Comparison of ENCODE assay signal across 16 mouse cellular contexts in genomic region chr3:22929762-22930519, GRCm38 (mm10).
DNase-seq lines count a peak whose midpoint lies in the region; ATAC-seq and TF ChIP-seq lines count a peak whose summit lies in the region.
"Had no signal": no experiment of that assay in that cellular context is flagged by ENCODE, and none has a peak within 500 bp of the region (broad histone marks: within the 10 kb centered on the region; RNA-seq: fewer than 3 reads in every experiment).

No protein-coding gene starts in this region.

- H3K4me2 ChIP-seq in forebrain, embryonic 14.5 days (ENCODE audit: low read length), result no peak overlapping the region
- H3K4me2 ChIP-seq in midbrain, postnatal 0 days (ENCODE audit: low read depth, low read length, poor library complexity, severe bottlenecking), result no peak overlapping the region
- H3K4me2 ChIP-seq: heart, embryonic 13.5 days; limb, embryonic 13.5 days; neural tube, embryonic 12.5 days had no signal

- H3K9ac ChIP-seq in forebrain, embryonic 14.5 days (ENCODE audit: low read length), result no peak overlapping the region
- no peak overlapping the region for H3K9ac ChIP-seq in midbrain, postnatal 0 days (replicated peaks; ENCODE audit: low read length, poor library complexity, severe bottlenecking)
- H3K9ac ChIP-seq: heart, embryonic 13.5 days; limb, embryonic 13.5 days; liver, embryonic 14.5 days; neural tube, embryonic 12.5 days had no signal

- no peak for TF ChIP-seq CTCF in layer of hippocampus, adult 2 months (conservative IDR thresholded peaks at IDR 0.05)
- TF ChIP-seq CTCF in brain, embryonic 14.5 days (IDR thresholded peaks at IDR 0.05; ENCODE audit: borderline replicate concordance, extremely low read depth, insufficient read depth, insufficient read length), result no peak
- no peak for TF ChIP-seq CTCF in midbrain, postnatal 0 days (IDR thresholded peaks at IDR 0.05)

- ATAC-seq in forebrain, embryonic 14.5 days, result peak; percentile 71
- ATAC-seq in midbrain, postnatal 0 days (ENCODE audit: low FRiP score), result peak; percentile 70
- ATAC-seq: lung, postnatal 0 days had no signal

- no peaks in the 10 kb centered on the region for H3K27me3 ChIP-seq in forebrain, embryonic 14.5 days (replicated peaks; ENCODE audit: control insufficient read depth, insufficient read depth, low read length)
- no peaks in the 10 kb centered on the region for H3K27me3 ChIP-seq in midbrain, postnatal 0 days (ENCODE audit: insufficient read depth, low read length)
- H3K27me3 ChIP-seq: heart, embryonic 13.5 days; limb, embryonic 13.5 days; neural tube, embryonic 12.5 days had no signal

- peaks cover 4% of the 10 kb centered on the region for H3K4me1 ChIP-seq in forebrain, embryonic 14.5 days (ENCODE audit: control insufficient read depth, insufficient read depth, low read length)
- no peaks in the 10 kb centered on the region for H3K4me1 ChIP-seq in midbrain, postnatal 0 days (ENCODE audit: insufficient read depth, low read length)
- H3K4me1 ChIP-seq: heart, embryonic 13.5 days; limb, embryonic 13.5 days; neural tube, embryonic 12.5 days had no signal

- no peak for TF ChIP-seq POLR2A in brain, embryonic 14.5 days (IDR thresholded peaks at IDR 0.05; ENCODE audit: borderline replicate concordance, extremely low read depth, insufficient read depth, insufficient read length, poor library complexity, severe bottlenecking)

- H3K4me3 ChIP-seq in layer of hippocampus, adult 2 months, result no peak overlapping the region
- H3K4me3 ChIP-seq in forebrain, embryonic 14.5 days (ENCODE audit: low read depth, low read length), result no peak overlapping the region
- H3K4me3 ChIP-seq in midbrain, postnatal 0 days (ENCODE audit: low read depth, low read length), result no peak overlapping the region
- H3K4me3 ChIP-seq: heart, embryonic 13.5 days; limb, embryonic 13.5 days; neural tube, embryonic 12.5 days had no signal

- no peaks in the 10 kb centered on the region for H3K9me3 ChIP-seq in forebrain, embryonic 14.5 days (replicated peaks; ENCODE audit: control insufficient read depth, low read length)
- H3K9me3 ChIP-seq in midbrain, postnatal 0 days (ENCODE audit: low read length), result no peaks in the 10 kb centered on the region
- H3K9me3 ChIP-seq: heart, embryonic 13.5 days; limb, embryonic 13.5 days; neural tube, embryonic 12.5 days had no signal

- no peak for DNase-seq in layer of hippocampus, adult 2 months (ENCODE audit: low spot score in 2 of 2)
- DNase-seq in layer of hippocampus, adult 9-10 months (ENCODE audit: low spot score), result no peak
- DNase-seq in brain, embryonic 14.5 days (ENCODE audit: low read depth), result peak; percentile 82
- DNase-seq in forebrain, embryonic 14.5 days (ENCODE audit: low spot score), result peak; percentile 50
- peak; percentile 61 for DNase-seq in midbrain, postnatal 0 days (ENCODE audit: low spot score)
- no peak for DNase-seq in cerebellum, adult 9-10 months
- no peak for DNase-seq in cerebellum, postnatal 4 days (ENCODE audit: low spot score in 2 of 2)
- DNase-seq: adrenal gland, adult 8-10 months; cerebellum, postnatal 14 days; kidney, postnatal 4 days; thymus, postnatal 14 days had no signal

- no peaks in the 10 kb centered on the region for H3K36me3 ChIP-seq in forebrain, embryonic 14.5 days (ENCODE audit: control insufficient read depth, insufficient read depth, low read length)
- H3K36me3 ChIP-seq in midbrain, postnatal 0 days (ENCODE audit: insufficient read depth, low read length), result no peaks in the 10 kb centered on the region
- H3K36me3 ChIP-seq: heart, embryonic 13.5 days; limb, embryonic 13.5 days; neural tube, embryonic 12.5 days had no signal

- peak overlapping the region; percentile 60 for H3K27ac ChIP-seq in layer of hippocampus, adult 2 months
- no peak overlapping the region for H3K27ac ChIP-seq in forebrain, embryonic 14.5 days (ENCODE audit: low read depth, low read length)
- H3K27ac ChIP-seq in midbrain, postnatal 0 days (ENCODE audit: low read depth, low read length), result no peak overlapping the region
- H3K27ac ChIP-seq: heart, embryonic 13.5 days; limb, embryonic 13.5 days; liver, embryonic 14.5 days; neural tube, embryonic 12.5 days had no signal

- 58% methylated on average over 2 of the region's 2 CpGs for WGBS in forebrain, embryonic 14.5 days
- 77% methylated on average over 2 of the region's 2 CpGs for WGBS in midbrain, postnatal 0 days

Comparison
In these comparisons a context has a peak if more than half of its experiments do, and no peak if none do; other contexts are left out.
1. DNase-seq: peak in brain, embryonic 14.5 days (single experiment), forebrain, embryonic 14.5 days (single experiment) and midbrain, postnatal 0 days (single experiment); none in layer of hippocampus, adult 2 months (0 of 2), layer of hippocampus, adult 9-10 months (single experiment), cerebellum, adult 9-10 months (single experiment) and cerebellum, postnatal 4 days (0 of 2).